Mouse (Mus musculus) mouse trophoblast stem cell (cell line): ENCODE results near the gene Prkag3.

ENCODE experiments used
- in situ Hi-C, 2 experiments: fragments of 300-500 bp; cut with MseI, MboI; formaldehyde crosslinking; loops; 2 replicates in 1 of 2; 3 replicates in 1 of 2; pipeline ENCODE4 v1.15.1; 2025

Prkag3 gene

DNA sequence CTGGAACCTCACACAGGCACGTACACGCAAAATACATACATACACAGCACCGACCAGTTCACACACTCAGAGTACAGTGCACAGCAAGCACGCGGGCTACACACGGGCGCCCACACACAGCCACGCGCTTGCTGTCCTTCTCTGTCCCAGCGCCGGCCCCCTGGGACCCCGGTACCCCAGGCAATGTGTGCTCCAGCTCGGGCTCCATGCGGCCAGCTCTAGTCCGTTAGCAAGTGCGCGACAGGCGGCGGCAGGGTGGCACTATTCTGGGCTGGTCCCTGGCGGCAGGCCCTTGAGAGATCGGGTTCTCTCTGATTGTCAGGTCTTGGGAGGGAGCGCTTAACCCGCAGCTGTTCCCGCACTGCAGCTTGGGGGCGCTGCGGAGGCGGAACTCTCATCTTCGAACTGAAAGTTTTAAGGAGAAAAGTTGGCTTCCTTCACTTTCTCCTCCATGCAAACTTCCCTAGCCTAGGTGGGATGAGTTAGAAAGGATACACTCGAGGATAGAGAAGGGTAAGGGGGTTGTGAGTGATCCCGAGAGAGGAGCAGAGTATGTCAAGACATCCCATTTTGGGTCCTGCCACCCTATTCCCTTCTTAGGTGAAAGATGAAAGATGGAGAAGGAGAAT lies at the start of gene Prkag3:
TSS of gene Prkag3 (minus strand) at position 579 of the 629 bp plus-strand sequence.
- in situ Hi-C loops: no loop called here

DNA sequence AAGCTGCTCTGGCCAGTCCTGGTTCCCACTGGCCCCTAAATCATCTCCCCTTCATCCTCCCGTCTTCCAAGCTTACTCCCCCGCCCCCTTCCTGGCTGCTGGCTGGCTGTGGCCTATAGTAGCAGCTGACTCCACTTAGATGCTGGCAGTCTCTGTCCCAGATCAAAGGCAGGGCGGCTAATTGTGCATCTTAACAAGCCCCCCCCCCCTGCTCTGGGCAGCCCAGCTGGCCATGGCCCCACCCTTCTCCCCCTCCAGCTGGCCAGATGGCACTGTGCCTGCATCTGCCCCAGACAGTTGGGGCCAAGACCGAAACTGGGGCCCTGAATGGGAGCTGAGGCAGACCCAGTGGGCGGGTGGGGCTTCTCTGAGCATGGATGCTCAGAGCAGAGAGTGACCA lies 48.4 kb upstream of the Prkag3 start:
- in situ Hi-C loops: no loop called here

DNA sequence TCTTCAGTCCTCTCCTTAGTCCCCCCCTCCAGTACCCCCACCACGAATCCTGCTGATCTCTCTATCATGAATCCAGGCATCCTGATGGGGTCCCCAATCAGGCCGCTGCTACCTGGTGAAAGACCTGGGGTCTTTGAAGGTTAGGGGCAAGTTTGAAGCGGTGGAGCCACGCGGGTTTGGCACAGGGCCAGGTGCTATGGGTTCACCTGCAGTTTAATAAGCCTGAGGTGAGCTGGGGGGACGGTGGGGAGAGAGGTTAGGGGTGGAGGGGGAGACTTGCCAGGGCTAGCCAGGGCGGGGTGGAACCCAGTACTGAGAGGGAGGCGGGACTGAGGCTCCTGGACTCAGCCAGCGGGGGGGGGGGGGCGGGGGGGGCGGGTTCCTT lies 46.1 kb upstream of the Prkag3 start:
- in situ Hi-C loops: no loop called here

DNA sequence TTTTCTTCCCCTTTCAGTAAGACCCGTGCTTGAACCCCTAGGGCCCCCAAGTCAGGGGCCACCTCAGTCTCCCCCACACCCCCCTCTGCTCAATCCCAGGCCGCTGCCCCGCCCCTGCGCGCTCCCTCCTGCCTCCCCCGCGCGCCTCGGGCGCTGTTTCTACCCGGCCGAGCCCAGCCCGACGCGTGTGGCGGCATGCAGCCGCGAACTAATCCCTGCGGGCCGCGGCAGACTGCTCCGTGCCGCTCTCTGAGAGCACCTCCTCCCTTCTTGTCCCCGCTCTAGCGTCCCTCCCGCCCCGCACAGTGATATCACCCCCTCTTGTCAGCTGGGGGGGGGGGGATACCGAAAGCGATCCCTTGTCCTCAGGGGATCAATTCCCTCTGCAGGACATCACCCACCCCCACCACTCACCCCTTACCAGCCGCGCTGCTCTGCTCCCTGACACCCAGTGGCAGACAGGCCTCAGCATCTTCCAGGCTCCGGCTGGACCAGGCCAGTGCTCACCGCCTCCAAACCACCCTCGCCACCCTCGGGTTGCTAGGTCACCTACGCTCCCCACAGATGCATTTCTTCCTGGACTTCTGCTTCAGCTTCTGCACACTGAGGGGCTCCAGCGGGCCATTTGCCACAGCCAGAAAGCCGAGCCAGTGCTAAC lies 45.6 kb upstream of the Prkag3 start:
- in situ Hi-C loops: no loop called here

DNA sequence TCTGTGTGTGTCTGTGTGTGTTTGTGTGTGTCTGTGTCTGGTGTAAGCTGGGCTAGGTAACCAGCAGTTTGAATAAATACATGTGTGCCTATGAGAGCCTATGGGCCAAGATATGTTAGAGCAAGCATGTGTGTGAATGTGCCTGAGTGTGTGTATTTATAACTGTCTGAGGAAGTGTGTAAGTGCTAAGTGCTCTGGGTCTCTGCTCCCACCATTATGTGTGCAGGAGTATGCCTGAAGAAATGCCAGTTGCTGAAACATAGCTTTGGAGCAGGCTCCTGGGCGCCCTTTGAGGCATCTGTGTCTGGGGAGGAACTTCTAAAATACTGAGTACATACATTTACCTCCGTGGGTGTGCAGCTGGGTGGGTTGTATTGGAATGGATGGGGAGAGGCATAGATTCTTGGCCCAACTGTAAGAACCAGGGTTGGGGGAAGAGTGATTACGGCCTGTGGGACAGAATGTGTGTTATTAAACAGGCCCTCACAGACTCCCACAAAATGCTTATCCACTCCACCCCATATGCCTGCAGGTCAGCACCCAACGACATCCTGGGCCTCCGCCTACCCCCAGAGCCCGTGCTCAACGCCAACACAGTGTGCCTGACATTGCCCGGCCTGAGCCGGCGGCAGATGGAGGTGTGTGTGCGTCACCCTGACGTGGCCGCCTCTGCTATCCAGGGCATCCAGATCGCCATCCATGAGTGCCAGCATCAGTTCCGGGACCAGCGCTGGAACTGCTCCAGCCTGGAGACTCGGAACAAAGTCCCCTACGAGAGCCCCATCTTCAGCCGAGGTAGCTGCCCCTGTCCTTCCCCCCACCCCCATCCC lies 44.0 kb upstream of the Prkag3 start:
- in situ Hi-C loops: no loop called here

DNA sequence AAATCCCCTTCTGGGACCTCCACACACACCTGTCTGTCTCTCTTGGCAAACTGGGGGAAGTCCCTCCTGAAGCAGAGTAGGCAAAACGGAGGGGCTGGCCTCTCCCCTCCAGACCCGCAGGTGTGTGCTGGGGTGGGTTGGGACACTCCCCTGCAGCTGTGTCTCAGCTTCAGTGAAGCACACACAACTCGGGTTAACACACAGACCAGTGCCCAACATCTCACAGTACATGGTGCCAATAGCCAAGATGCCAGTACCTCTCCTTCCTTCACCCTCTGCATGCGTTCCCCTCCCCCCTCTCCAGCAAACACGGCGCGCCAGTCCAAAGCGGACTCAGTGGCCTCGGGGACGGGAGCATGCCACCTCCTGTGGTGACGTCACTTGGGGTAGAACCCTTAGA lies 42.2 kb upstream of the Prkag3 start, which contains the start of gene Wnt10a:
TSS of gene Wnt10a (plus strand) at position 268 of the 400 bp plus-strand sequence.
- in situ Hi-C loops: no loop called here

DNA sequence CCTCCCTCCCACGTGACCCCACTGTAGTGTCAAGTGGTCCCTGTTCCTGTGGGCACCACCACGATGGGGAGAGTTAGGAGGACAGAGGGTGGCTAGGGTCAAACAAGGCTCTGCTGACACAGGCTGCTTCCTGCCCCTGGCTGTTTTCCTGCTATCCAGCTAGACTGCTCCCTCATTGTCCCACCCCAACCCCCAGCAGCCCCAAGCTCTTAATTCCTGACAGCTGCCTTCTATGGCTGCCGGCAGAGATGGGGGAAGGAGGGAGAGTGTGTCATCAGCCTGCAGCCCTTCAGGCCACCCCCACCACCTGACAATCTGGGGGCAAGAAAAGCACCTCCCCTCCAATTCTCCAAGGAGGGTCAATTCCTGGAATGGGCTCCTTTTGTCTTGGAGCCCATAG lies 41.1 kb upstream of the Prkag3 start:
- in situ Hi-C loops: no loop called here

DNA sequence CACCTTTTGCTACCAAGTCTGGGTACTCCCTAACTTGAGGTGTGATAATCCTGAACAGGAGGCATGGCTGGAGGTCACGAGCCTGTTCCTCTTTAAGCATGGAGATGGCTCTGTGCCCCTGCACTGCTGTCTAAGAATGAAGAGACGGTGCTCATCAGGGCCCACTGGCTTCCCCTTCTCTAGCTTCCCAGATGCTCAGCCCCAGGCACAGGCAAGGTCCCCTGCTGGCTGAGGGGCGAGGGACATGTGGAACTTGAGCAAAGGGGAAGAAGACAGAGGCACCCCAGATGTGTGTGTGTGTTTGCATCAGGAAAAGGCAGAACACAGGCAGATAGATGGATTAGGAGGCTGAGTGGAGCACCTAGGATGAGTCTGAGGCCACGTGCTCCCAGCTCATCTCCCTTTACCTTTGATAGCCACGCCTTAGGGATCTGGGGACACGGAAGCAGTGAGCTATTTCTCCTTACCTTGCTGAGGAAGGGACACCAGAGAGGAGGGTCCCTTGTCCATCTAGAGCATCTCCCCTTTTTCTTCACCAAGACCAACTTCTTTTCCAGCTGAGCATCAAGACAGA lies 39.7 kb upstream of the Prkag3 start:
- in situ Hi-C loops: no loop called here

DNA sequence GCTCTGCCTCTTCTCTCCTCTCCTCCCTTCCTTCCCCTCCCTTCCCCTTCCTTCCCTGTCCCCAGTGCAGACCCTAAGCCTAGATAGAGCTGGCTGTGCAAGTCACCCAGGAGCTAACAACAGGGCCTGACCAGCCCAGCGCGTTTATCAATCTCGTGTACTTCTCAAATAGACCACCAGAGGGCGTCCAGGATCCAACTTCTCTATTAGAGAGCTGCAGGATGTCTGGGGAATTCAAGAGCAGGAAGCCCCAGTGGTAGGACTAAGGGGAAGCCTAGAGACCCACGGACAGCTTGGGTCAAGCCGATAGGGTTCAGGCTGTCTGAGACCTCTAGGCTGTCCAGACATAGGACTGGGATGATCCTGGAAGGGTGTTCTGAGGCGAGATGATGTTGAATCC lies 38.8 kb upstream of the Prkag3 start:
- in situ Hi-C loops: no loop called here

DNA sequence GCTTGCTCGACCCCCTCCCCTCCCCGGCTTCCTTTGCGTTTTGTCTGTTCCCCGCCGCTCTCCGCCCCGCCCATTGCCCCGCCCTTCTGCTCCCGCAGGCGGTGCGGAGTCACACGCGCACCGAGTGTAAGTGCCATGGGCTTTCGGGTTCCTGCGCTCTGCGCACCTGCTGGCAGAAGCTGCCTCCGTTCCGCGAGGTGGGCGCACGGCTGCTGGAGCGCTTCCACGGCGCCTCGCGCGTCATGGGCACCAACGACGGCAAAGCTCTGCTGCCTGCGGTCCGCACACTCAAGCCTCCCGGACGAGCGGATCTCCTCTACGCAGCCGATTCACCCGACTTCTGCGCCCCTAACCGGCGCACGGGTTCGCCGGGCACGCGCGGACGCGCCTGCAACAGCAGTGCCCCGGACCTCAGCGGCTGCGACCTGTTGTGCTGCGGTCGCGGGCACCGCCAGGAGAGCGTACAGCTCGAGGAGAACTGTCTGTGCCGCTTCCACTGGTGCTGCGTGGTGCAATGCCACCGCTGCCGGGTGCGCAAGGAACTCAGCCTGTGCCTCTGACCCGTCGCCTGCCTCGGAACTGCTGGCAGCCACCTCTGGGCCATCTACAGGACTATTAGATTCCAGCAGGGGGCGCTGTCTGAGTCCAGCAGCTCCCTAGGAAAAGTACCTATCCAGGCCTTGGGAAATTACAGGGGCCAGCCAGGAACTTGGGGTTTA lies 35.2 kb upstream of the Prkag3 start:
- in situ Hi-C loops: no loop called here

DNA sequence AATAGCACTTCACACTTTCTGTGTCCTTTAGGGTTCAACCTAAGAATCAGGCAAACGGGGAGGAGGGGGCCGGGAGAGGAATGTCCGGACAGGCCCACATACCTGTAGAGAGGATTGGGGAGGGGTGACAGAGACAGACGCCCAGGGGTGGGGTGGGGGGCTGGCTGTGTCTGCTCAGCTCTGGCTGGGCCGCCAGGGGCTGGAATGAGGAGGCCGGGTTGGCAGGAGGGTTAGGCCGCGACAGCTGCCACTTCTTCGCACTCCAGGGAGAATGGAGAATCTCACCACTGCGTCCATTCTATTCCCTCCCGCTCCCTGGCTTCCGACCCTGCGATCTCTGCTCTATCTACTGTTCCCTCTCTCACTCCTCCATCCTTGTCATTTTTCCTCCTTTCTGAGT lies 34.5 kb upstream of the Prkag3 start:
- in situ Hi-C loops: no loop called here

DNA sequence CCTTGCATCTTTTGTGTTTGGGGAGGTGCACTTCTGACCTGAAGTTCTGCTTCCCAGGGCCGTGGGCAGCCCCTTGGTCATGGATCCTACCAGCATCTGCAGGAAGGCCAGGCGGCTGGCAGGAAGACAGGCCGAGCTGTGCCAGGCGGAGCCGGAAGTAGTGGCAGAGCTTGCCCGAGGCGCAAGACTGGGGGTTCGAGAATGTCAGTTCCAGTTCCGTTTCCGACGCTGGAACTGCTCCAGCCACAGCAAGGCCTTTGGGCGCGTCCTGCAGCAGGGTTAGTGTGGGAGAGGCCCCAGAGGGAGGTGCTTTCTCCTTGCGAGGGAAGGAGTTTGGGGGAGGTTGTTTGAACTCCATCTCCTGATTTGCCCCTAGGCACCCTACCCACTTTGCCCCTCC lies 33.0 kb upstream of the Prkag3 start:
- in situ Hi-C loops: no loop called here

DNA sequence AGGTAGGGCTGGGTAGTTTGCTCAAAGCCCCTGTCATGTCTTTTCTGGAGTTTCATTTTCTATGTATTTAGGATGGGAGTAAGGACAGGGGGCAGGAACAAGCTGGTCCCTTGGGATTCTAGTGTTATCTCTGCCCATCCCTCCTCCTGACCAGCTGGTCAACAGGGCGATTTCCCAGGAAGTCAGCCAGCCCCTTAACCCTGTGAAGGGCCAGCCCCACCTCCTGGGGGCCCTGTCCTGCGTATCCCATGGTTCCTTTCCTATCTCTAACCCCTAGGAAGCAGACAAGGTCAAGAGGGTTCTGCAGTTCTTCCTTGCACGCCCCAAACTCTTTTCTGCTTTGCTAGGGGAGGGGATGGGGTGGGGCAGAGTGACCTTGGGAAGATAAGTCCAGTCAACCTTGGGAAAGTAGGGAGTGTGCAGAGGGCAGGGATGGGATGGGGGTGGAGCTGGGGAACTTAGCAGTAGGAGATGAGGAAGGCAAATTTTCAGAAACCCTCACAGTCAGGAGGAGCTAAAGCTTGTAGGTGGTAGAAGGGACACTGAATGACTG lies 30.0 kb upstream of the Prkag3 start:
- in situ Hi-C loops: no loop called here

DNA sequence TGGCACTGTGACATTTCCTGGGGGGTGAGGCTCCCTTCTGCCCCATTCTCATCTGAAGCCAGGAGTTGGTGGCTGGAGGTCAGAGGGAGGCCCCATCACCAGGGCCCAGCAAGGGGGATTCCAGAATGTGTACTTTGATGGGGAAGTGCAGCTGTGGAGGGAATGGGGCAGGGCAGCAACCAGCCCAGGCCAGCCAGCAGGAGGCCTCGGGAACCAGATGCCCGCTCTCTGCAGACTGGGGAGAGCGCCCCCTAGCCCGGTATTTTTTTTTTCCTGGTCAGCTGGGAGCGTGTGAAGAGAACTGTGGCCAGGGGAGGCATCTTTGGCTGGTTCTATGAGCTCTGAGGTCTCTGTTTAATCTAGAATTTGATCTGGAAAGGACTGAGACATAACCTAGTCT lies 26.8 kb upstream of the Prkag3 start:
- in situ Hi-C loops: no loop called here

DNA sequence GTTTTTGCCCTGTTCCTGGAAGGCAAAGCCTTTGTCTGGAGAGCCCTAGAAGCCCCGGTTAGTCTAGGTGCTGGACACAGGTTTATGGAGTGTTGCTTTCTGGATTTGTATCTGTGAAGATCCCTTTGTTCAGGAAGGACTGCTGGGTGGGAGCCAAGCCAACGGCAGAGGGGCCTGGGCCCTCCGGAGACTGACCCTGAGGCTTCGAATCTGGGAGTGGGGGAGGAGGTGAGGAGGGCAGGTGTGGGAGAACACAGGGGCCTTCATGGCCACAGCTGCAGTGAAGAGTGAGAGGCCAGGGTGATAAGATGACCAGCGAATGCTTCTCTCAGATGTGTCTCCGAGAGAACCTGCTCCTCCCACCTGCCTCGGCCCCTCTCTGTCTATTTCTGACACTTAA lies 25.0 kb upstream of the Prkag3 start:
- in situ Hi-C loops: no loop called here

DNA sequence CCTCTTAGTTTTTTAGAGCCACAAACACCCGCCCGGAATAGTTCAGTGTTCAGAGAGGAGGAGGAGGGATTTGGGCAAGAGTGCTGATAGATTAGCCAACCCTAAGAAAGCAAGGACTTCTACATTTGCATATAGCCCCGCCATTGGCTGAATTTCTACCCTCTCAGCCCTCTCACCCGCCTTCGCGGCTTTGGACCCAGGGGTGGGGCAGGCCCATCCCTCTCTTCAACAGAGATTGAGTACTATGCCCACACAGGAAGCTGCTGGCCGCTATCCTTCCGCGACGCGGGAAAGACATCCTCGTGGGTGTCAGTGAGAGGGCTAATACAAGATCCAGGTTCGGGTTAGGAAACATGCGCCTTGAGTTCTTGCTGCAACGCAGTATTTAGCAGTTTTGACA lies 24.1 kb upstream of the Prkag3 start:
- in situ Hi-C loops: no loop called here

DNA sequence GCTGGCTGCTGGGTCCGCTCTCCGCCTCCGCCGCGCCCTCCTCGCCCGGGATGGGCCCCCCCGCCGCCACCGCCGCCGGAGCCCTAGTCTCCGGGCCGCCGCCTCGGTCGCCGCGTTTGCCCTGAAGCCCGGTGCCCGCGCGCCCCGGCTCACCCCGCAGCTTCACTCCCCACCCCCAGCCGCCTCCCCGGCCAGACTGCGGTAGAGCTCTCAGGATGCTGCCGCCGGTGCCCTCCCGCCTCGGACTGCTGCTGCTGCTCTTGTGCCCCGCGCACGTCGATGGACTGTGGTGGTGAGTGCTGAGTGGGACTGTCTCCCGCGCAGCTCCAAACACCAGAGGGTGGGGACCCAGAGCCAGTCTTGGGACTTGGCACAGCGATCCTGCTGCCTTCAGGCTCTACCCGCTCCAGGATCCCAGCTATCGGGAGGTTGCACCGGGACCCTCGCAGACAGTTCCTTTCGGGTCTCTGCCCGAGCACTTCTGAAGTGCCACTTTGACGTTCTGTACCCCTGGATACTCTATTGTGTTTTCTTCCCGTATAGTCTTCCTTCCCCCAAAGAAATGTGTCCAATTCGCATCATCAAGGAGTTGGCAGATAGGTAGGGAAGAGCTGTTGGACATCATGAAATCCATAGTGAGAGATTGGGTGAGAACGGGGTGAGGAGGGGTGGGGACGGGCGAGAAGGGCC lies 23.1 kb upstream of the Prkag3 start:
- in situ Hi-C loops: no loop called here

DNA sequence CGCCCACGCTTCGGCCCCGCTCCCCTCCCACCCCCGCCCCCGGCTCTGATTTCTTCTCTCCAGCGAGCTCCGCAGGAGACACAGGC lies 22.7 kb upstream of the Prkag3 start, which contains the start of gene Wnt6:
TSS of gene Wnt6 (plus strand) at position 48 of the 86 bp plus-strand sequence.
- in situ Hi-C loops: no loop called here

DNA sequence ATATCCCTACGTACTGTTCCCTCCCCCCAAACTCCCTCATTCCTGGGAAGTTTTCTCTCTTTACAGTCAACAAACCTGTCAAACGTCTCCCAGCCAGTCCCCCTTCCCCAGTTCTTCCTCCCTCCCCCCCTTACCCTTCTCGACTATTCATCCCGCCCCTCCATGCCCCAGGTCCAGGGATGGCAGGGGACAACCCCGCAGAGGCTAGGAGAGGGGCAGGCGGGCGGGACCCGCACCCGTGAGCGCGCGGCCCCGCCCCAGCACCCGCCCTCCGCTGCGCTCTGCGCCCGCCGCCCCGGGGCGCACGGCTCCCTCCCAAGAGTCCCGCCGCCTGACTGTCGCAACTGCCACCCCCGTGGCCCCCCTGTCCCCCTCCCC lies 22.4 kb upstream of the Prkag3 start:
- in situ Hi-C loops: no loop called here

DNA sequence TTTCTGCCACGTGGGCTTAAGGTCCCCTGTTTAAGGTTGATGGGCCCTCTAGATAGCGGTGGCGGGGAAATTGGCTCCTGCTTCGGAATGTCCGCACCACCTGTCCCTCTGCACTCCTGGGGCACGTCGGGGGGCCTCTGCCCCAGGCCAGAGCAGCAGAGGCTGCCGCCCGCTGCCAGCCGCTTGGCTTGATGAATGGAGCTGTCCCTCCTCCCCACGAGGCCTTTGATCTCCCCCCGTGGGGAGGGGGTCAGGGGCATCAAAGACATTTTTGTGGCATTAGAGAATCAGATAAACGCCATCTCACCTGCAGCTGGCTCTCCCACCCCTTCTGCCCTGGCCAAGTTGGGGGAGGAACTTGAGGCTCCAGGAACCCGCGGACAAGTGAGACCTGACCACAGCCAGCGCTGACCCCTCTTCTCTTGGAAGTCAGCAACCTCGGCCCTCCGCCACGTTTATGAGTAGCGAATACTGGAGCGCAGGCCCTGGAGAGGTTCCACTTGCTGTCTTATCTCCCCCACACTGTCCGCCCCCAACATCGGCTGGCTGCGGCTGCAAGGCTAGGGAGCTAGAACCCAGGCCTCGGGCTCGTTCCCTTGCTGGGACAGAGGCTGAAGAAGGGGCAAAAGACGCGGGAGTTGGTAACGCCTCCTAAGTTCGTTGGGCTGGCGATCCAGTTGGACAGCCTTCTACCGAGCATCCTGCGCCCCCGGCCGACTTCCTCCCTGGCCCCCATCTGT lies 21.9 kb upstream of the Prkag3 start:
- in situ Hi-C loops: no loop called here

DNA sequence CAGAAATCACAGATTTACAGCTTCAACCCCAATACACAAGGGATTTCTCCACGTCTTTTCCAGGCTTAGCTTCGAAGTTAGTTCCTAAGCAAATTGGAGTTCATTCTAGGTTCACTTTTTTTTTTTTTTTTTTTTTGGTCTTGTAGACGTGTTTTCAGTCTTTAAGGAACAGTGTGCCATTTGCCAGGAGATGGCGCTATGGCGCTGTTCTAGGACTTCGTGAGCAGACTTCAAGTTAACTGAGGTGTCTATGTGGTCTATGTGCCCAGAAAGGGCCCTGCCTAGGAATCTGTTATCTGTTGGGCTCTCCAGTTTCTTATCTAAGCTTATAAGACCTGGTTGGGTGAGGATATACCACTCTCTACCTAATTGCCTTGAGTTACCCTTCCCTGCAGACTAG lies 14.1 kb upstream of the Prkag3 start:
- in situ Hi-C loops: loop anchor here in 1 of 2 experiments (5.0 to 10.0 kb wide), 2 partner anchors 41 to 52 kb away; no protein-coding TSS in a partner anchor
